Mouse (Mus musculus) midbrain, embryonic 16.5 days (tissue): ENCODE data around the gene Poc1b. TPM values are rescaled to one million over a fixed set of nuclear protein-coding genes. Genes with fewer than 3 reads are reported as not detected.

Experiments
- ATAC-seq: fragments of 200-750 bp; cut with Nextera tagmentation; 2 replicates; pipeline ENCODE4 v1.8.0; 2017; ENCODE audit warnings: moderate TSS enrichment
- H3K27ac ChIP-seq: fragments of 300-500 bp; sonication (generic); 2 replicates; pipeline ENCODE4 v1.5.1; 2014; ENCODE audit warnings: mild to moderate bottlenecking, low read length, mixed read lengths
- H3K27me3 ChIP-seq: fragments of 300-500 bp; sonication (generic); 2 replicates; pipeline ENCODE4 v1.6.1; 2014; ENCODE audit warnings: low read depth, low read length, mixed read lengths; ENCODE audit not compliant: control insufficient read depth, insufficient read depth
- H3K36me3 ChIP-seq: fragments of 300-500 bp; sonication (generic); 2 replicates; pipeline ENCODE4 v1.6.1; 2014; ENCODE audit warnings: mild to moderate bottlenecking, low read length, moderate library complexity, mixed read lengths; ENCODE audit not compliant: control insufficient read depth, insufficient read depth
- H3K4me1 ChIP-seq: fragments of 300-500 bp; sonication (generic); 2 replicates; pipeline ENCODE4 v1.6.1; 2014; ENCODE audit warnings: mild to moderate bottlenecking, low read length, mixed read lengths; ENCODE audit not compliant: control insufficient read depth, insufficient read depth
- H3K4me2 ChIP-seq: fragments of 300-500 bp; sonication (generic); 2 replicates; pipeline ENCODE4 v1.6.1; 2014; ENCODE audit warnings: mild to moderate bottlenecking, low read length, mixed read lengths
- H3K4me3 ChIP-seq: fragments of 300-500 bp; sonication (generic); 2 replicates; pipeline ENCODE4 v1.5.1; 2014; ENCODE audit warnings: low read depth, mild to moderate bottlenecking, low read length, moderate library complexity, mixed read lengths
- H3K9ac ChIP-seq: fragments of 300-500 bp; sonication (generic); 2 replicates; pipeline ENCODE4 v1.6.1; 2014; ENCODE audit warnings: low read depth, low read length, mixed read lengths
- H3K9me3 ChIP-seq: fragments of 300-500 bp; sonication (generic); replicated peaks from 2 replicates; pipeline ENCODE4 v1.6.1; 2014; ENCODE audit warnings: mild to moderate bottlenecking, low read length, mixed read lengths; ENCODE audit not compliant: control insufficient read depth, poor library complexity, severe bottlenecking
- WGBS: fragments of 180-500 bp; shearing (Covaris S2); extraction: QIAGEN DNeasy Blood & Tissue Kit; methylation state at CpG from one replicate; pipeline ENCODE4 v1.1.7; 2014; 5-methylcytosine and 5-hydroxymethylcytosine counted together
- polyA plus RNA-seq: library from polyadenylated mRNA; unstranded; fragments of >200 nt; fragmentation: Nextera tagmentation; extraction: Ambion mirVana; gene quantifications from 2 replicates; pipeline ENCODE4 v1.2.1, GENCODE M21; 2015

Gene Poc1b
- polyA plus RNA-seq: 10.5 and 11.2 TPM in 2 replicates

- peak within 1 kb of the TSS; percentile 95 for H3K9ac ChIP-seq
- no peaks in the 10 kb centered on the region for H3K27me3 ChIP-seq
- H3K9me3 ChIP-seq: no peaks in the 10 kb centered on the region
- H3K4me2 ChIP-seq: peak within 1 kb of the TSS; percentile 96
- peak within 1 kb of the TSS; percentile 97 for H3K4me3 ChIP-seq
- ATAC-seq: peak; percentile 97
- WGBS: under 1% methylated on average over 102 of the region's 106 CpGs
- peaks cover 22% of the 10 kb centered on the region for H3K4me1 ChIP-seq
- peak within 1 kb of the TSS; percentile 93 for H3K27ac ChIP-seq
- H3K36me3 ChIP-seq: peaks cover 17% of the 10 kb centered on the region
Observed at GRCm38 (mm10) chr10:99106703-99107631, at the start of gene Poc1b. Poc1b (plus strand) TSS chr10:99107036.

- no peak overlapping the region for H3K27ac ChIP-seq
- no peaks in the 10 kb centered on the region for H3K9me3 ChIP-seq
- H3K4me1 ChIP-seq: no peaks in the 10 kb centered on the region
- H3K9ac ChIP-seq: no peak overlapping the region
- H3K27me3 ChIP-seq: no peaks in the 10 kb centered on the region
- 89% methylated on average over 7 of the region's 7 CpGs for WGBS
- H3K4me3 ChIP-seq: no peak overlapping the region
- no peaks in the 10 kb centered on the region for H3K36me3 ChIP-seq
- no peak for ATAC-seq
- no peak overlapping the region for H3K4me2 ChIP-seq
Observed at GRCm38 (mm10) chr10:99060588-99060987, 46.2 kb upstream of the Poc1b start.

- no peak overlapping the region for H3K27ac ChIP-seq
- whole genome bisulfite sequencing: 92% methylated on average over 10 of the region's 10 CpGs
- no peaks in the 10 kb centered on the region for H3K9me3 ChIP-seq
- H3K4me1 ChIP-seq: no peaks in the 10 kb centered on the region
- H3K4me3 ChIP-seq: no peak overlapping the region
- no peak overlapping the region for H3K9ac ChIP-seq
- no peaks in the 10 kb centered on the region for H3K27me3 ChIP-seq
- no peaks in the 10 kb centered on the region for H3K36me3 ChIP-seq
- no peak for ATAC-seq
- H3K4me2 ChIP-seq: no peak overlapping the region
Observed at GRCm38 (mm10) chr10:99061418-99061817, 45.4 kb upstream of the Poc1b start.

GRCm38 (mm10) chr10:99062546-99062945, 44.3 kb upstream of the Poc1b start:
- ATAC-seq: no peak
- Histone ChIP-seq H3K27me3 (no peaks in the 10 kb centered on the region), H3K36me3 (no peaks in the 10 kb centered on the region)

GRCm38 (mm10) chr10:99076113-99076895, 30.5 kb upstream of the Poc1b start:
- Histone ChIP-seq H3K27me3 (no peaks in the 10 kb centered on the region), H3K4me2 (no peak overlapping the region), H3K27ac (no peak overlapping the region), H3K9ac (no peak overlapping the region), H3K4me3 (no peak overlapping the region), H3K36me3 (no peaks in the 10 kb centered on the region), H3K4me1 (no peaks in the 10 kb centered on the region), H3K9me3 (no peaks in the 10 kb centered on the region)
- ATAC-seq: no peak
- 80% methylated on average over 18 of the region's 18 CpGs for WGBS

More at GRCm38 (mm10) chr10:99062546-99062945, 44.3 kb upstream of the Poc1b start:
- 85% methylated on average over 5 of the region's 5 CpGs for WGBS
- H3K9ac ChIP-seq: no peak overlapping the region
- no peaks in the 10 kb centered on the region for H3K9me3 ChIP-seq
- no peak overlapping the region for H3K4me2 ChIP-seq
- H3K4me3 ChIP-seq: no peak overlapping the region
- H3K27ac ChIP-seq: no peak overlapping the region
- H3K4me1 ChIP-seq: no peaks in the 10 kb centered on the region

- Histone ChIP-seq H3K4me3 (no peak overlapping the region), H3K9me3 (no peaks in the 10 kb centered on the region), H3K9ac (no peak overlapping the region), H3K27me3 (no peaks in the 10 kb centered on the region), H3K4me2 (no peak overlapping the region), H3K27ac (no peak overlapping the region), H3K36me3 (no peaks in the 10 kb centered on the region), H3K4me1 (no peaks in the 10 kb centered on the region)
- 90% methylated on average over 2 of the region's 2 CpGs for WGBS
- no peak for ATAC-seq
Observed at GRCm38 (mm10) chr10:99078621-99079020, 28.2 kb upstream of the Poc1b start.

- Histone ChIP-seq H3K9ac (no peak overlapping the region), H3K4me3 (no peak overlapping the region), H3K4me1 (0 out of 2 replicates have a peak, but pooled peaks cover 3% of the 10 kb centered on the region), H3K36me3 (no peaks in the 10 kb centered on the region), H3K4me2 (no peak overlapping the region), H3K27me3 (no peaks in the 10 kb centered on the region; the same call in 1 of the 2 replicates), H3K27ac (no peak overlapping the region), H3K9me3 (no peaks in the 10 kb centered on the region)
- ATAC-seq: no peak
- WGBS: 92% methylated on average over 10 of the region's 10 CpGs
Observed at GRCm38 (mm10) chr10:99081569-99081990, 25.3 kb upstream of the Poc1b start.

- Histone ChIP-seq H3K9ac (no peak overlapping the region), H3K27me3 (no peaks in the 10 kb centered on the region; the same call in 1 of the 2 replicates), H3K4me2 (no peak overlapping the region), H3K4me3 (no peak overlapping the region), H3K36me3 (no peaks in the 10 kb centered on the region), H3K27ac (no peak overlapping the region), H3K9me3 (no peaks in the 10 kb centered on the region), H3K4me1 (0 out of 2 replicates have a peak, but pooled peaks cover 3% of the 10 kb centered on the region)
- 82% methylated on average over 14 of the region's 14 CpGs for WGBS
- ATAC-seq: no peak; the same call in 1 of the 2 replicates
Observed at GRCm38 (mm10) chr10:99083431-99084003, 23.3 kb upstream of the Poc1b start.
